Mouse (Mus musculus): ENCODE results near the gene Artn. TPM values are rescaled to one million over a fixed set of nuclear protein-coding genes. Genes with fewer than 3 reads are reported as not detected.

Artn gene
- polyA plus RNA-seq, 1 experiment from 2014 or later: 3.0 TPM

- Histone ChIP-seq H3K4me1 (ENCODE audit: insufficient read depth, low read length) (peaks cover 29% of the 10 kb centered on the region), H3K27me3 (ENCODE audit: insufficient read depth, low read length) (no peaks in the 10 kb centered on the region), H3K4me3 (ENCODE audit: low read length) (peak overlapping the region; percentile 87), H3K27ac (ENCODE audit: low read length) (no peak overlapping the region), H3K36me3 (ENCODE audit: insufficient read depth, low read length) (peaks cover 12% of the 10 kb centered on the region), H3K9me3 (ENCODE audit: low read length) (no peaks in the 10 kb centered on the region), H3K4me2 (replicated peaks; ENCODE audit: low read depth, low read length) (peak overlapping the region; percentile 99), H3K9ac (replicated peaks; ENCODE audit: low read length) (peak overlapping the region; percentile 85)
- ATAC-seq (ENCODE audit: low FRiP score, low TSS enrichment): peak; percentile 14
- 17% methylated on average over 8 of the region's 8 CpGs for WGBS
Observed at GRCm38 (mm10) chr4:117914031-117914430, 15.5 kb downstream of the Artn start.

GRCm38 (mm10) chr4:117913421-117913820 is 16.1 kb downstream of the Artn start:
- ATAC-seq (ENCODE audit: low FRiP score, low TSS enrichment): no peak
- Histone ChIP-seq H3K9ac (replicated peaks; ENCODE audit: low read length) (0 out of 2 replicates have a peak overlapping the region, but pooled peaks have one; percentile 85), H3K9me3 (ENCODE audit: low read length) (no peaks in the 10 kb centered on the region), H3K4me3 (ENCODE audit: low read length) (peak overlapping the region; percentile 87), H3K27me3 (ENCODE audit: insufficient read depth, low read length) (no peaks in the 10 kb centered on the region), H3K27ac (ENCODE audit: low read length) (no peak overlapping the region), H3K36me3 (ENCODE audit: insufficient read depth, low read length) (peaks cover 12% of the 10 kb centered on the region), H3K4me1 (ENCODE audit: insufficient read depth, low read length) (peaks cover 33% of the 10 kb centered on the region), H3K4me2 (replicated peaks; ENCODE audit: low read depth, low read length) (peak overlapping the region; percentile 99)
- 59% methylated on average over 3 of the region's 3 CpGs for WGBS

GRCm38 (mm10) chr4:117912685-117913273 is 16.8 kb downstream of the Artn start:
- WGBS: 45% methylated on average over 7 of the region's 7 CpGs
- H3K9ac ChIP-seq (replicated peaks; ENCODE audit: low read length): no peak overlapping the region
- no peak for ATAC-seq (ENCODE audit: low FRiP score, low TSS enrichment)
- H3K27ac ChIP-seq (ENCODE audit: low read length): no peak overlapping the region
- H3K9me3 ChIP-seq (ENCODE audit: low read length): no peaks in the 10 kb centered on the region
- no peak overlapping the region for H3K4me3 ChIP-seq (ENCODE audit: low read length)
- H3K36me3 ChIP-seq (ENCODE audit: insufficient read depth, low read length): peaks cover 12% of the 10 kb centered on the region
- no peaks in the 10 kb centered on the region for H3K27me3 ChIP-seq (ENCODE audit: insufficient read depth, low read length)
- peaks cover 33% of the 10 kb centered on the region for H3K4me1 ChIP-seq (ENCODE audit: insufficient read depth, low read length)
- H3K4me2 ChIP-seq (replicated peaks; ENCODE audit: low read depth, low read length): no peak overlapping the region

GRCm38 (mm10) chr4:117912131-117912561 is 17.4 kb downstream of the Artn start:
- H3K4me2 ChIP-seq (replicated peaks; ENCODE audit: low read depth, low read length): no peak overlapping the region
- H3K36me3 ChIP-seq (ENCODE audit: insufficient read depth, low read length): peaks cover 12% of the 10 kb centered on the region
- no peak for ATAC-seq (ENCODE audit: low FRiP score, low TSS enrichment)
- WGBS: 95% methylated on average over 13 of the region's 13 CpGs
- no peak overlapping the region for H3K4me3 ChIP-seq (ENCODE audit: low read length)
- no peaks in the 10 kb centered on the region for H3K9me3 ChIP-seq (ENCODE audit: low read length)
- no peaks in the 10 kb centered on the region for H3K27me3 ChIP-seq (ENCODE audit: insufficient read depth, low read length)
- no peak overlapping the region for H3K9ac ChIP-seq (replicated peaks; ENCODE audit: low read length)
- no peak overlapping the region for H3K27ac ChIP-seq (ENCODE audit: low read length)
- H3K4me1 ChIP-seq (ENCODE audit: insufficient read depth, low read length): peaks cover 33% of the 10 kb centered on the region

- no peak for ATAC-seq (ENCODE audit: low FRiP score, low TSS enrichment)
- WGBS: 75% methylated on average over 8 of the region's 8 CpGs
- H3K27me3 ChIP-seq (ENCODE audit: insufficient read depth, low read length): no peaks in the 10 kb centered on the region
- H3K4me2 ChIP-seq (replicated peaks; ENCODE audit: low read depth, low read length): no peak overlapping the region
- no peak overlapping the region for H3K27ac ChIP-seq (ENCODE audit: low read length)
- H3K9ac ChIP-seq (replicated peaks; ENCODE audit: low read length): no peak overlapping the region
- H3K4me1 ChIP-seq (ENCODE audit: insufficient read depth, low read length): peaks cover 19% of the 10 kb centered on the region
- no peaks in the 10 kb centered on the region for H3K9me3 ChIP-seq (ENCODE audit: low read length)
- peaks cover 26% of the 10 kb centered on the region for H3K36me3 ChIP-seq (ENCODE audit: insufficient read depth, low read length)
- H3K4me3 ChIP-seq (ENCODE audit: low read length): no peak overlapping the region
Observed at GRCm38 (mm10) chr4:117908834-117909453, 20.6 kb downstream of the Artn start.

- H3K36me3 ChIP-seq (ENCODE audit: insufficient read depth, low read length): peaks cover 42% of the 10 kb centered on the region
Observed at GRCm38 (mm10) chr4:117906196-117906595, 23.4 kb downstream of the Artn start.

GRCm38 (mm10) chr4:117904761-117905160 is 24.8 kb downstream of the Artn start:
- Histone ChIP-seq H3K4me1 (ENCODE audit: insufficient read depth, low read length) (0 out of 2 replicates have a peak, but pooled peaks cover 4% of the 10 kb centered on the region), H3K9me3 (ENCODE audit: low read length) (no peaks in the 10 kb centered on the region), H3K27ac (ENCODE audit: low read length) (no peak overlapping the region), H3K9ac (replicated peaks; ENCODE audit: low read length) (no peak overlapping the region), H3K27me3 (ENCODE audit: insufficient read depth, low read length) (no peaks in the 10 kb centered on the region), H3K4me2 (replicated peaks; ENCODE audit: low read depth, low read length) (no peak overlapping the region), H3K4me3 (ENCODE audit: low read length) (no peak overlapping the region), H3K36me3 (ENCODE audit: insufficient read depth, low read length) (peaks cover 53% of the 10 kb centered on the region)
- WGBS: 94% methylated on average over 8 of the region's 8 CpGs
- no peak for ATAC-seq (ENCODE audit: low FRiP score, low TSS enrichment)

More at GRCm38 (mm10) chr4:117906196-117906595, 23.4 kb downstream of the Artn start:
- WGBS: 79% methylated on average over 3 of the region's 3 CpGs
- 0 out of 2 replicates have a peak, but pooled peaks cover 4% of the 10 kb centered on the region for H3K4me1 ChIP-seq (ENCODE audit: insufficient read depth, low read length)
- H3K4me2 ChIP-seq (replicated peaks; ENCODE audit: low read depth, low read length): no peak overlapping the region
- no peak for ATAC-seq (ENCODE audit: low FRiP score, low TSS enrichment)
- no peak overlapping the region for H3K4me3 ChIP-seq (ENCODE audit: low read length)
- no peak overlapping the region for H3K9ac ChIP-seq (replicated peaks; ENCODE audit: low read length)
- no peak overlapping the region for H3K27ac ChIP-seq (ENCODE audit: low read length)
- H3K27me3 ChIP-seq (ENCODE audit: insufficient read depth, low read length): no peaks in the 10 kb centered on the region
- no peaks in the 10 kb centered on the region for H3K9me3 ChIP-seq (ENCODE audit: low read length)

- no peaks in the 10 kb centered on the region for H3K9me3 ChIP-seq (ENCODE audit: low read length)
- H3K4me1 ChIP-seq (ENCODE audit: insufficient read depth, low read length): 0 out of 2 replicates have a peak, but pooled peaks cover 4% of the 10 kb centered on the region
- WGBS: 93% methylated on average over 10 of the region's 10 CpGs
- H3K36me3 ChIP-seq (ENCODE audit: insufficient read depth, low read length): peaks cover 59% of the 10 kb centered on the region
- H3K9ac ChIP-seq (replicated peaks; ENCODE audit: low read length): no peak overlapping the region
- no peak overlapping the region for H3K4me2 ChIP-seq (replicated peaks; ENCODE audit: low read depth, low read length)
- ATAC-seq (ENCODE audit: low FRiP score, low TSS enrichment): no peak
- H3K27ac ChIP-seq (ENCODE audit: low read length): no peak overlapping the region
- no peak overlapping the region for H3K4me3 ChIP-seq (ENCODE audit: low read length)
- H3K27me3 ChIP-seq (ENCODE audit: insufficient read depth, low read length): no peaks in the 10 kb centered on the region
Observed at GRCm38 (mm10) chr4:117904094-117904493, 25.5 kb downstream of the Artn start.

GRCm38 (mm10) chr4:117898111-117898510 is 31.5 kb downstream of the Artn start:
- no peak for ATAC-seq (ENCODE audit: low FRiP score, low TSS enrichment)
- Histone ChIP-seq H3K27ac (ENCODE audit: low read length) (no peak overlapping the region), H3K4me3 (ENCODE audit: low read length) (no peak overlapping the region), H3K4me2 (replicated peaks; ENCODE audit: low read depth, low read length) (no peak overlapping the region), H3K4me1 (ENCODE audit: insufficient read depth, low read length) (no peaks in the 10 kb centered on the region), H3K9ac (replicated peaks; ENCODE audit: low read length) (no peak overlapping the region), H3K27me3 (ENCODE audit: insufficient read depth, low read length) (no peaks in the 10 kb centered on the region), H3K36me3 (ENCODE audit: insufficient read depth, low read length) (peaks cover 61% of the 10 kb centered on the region), H3K9me3 (ENCODE audit: low read length) (no peaks in the 10 kb centered on the region)
- 87% methylated on average over 3 of the region's 3 CpGs for WGBS

GRCm38 (mm10) chr4:117896031-117896430 is 33.5 kb downstream of the Artn start:
- H3K36me3 ChIP-seq (ENCODE audit: insufficient read depth, low read length): peaks cover 41% of the 10 kb centered on the region
- peaks cover 3% of the 10 kb centered on the region for H3K4me1 ChIP-seq (ENCODE audit: insufficient read depth, low read length)
- no peak overlapping the region for H3K4me3 ChIP-seq (ENCODE audit: low read length)
- ATAC-seq (ENCODE audit: low FRiP score, low TSS enrichment): no peak
- no peaks in the 10 kb centered on the region for H3K27me3 ChIP-seq (ENCODE audit: insufficient read depth, low read length)
- no peak overlapping the region for H3K9ac ChIP-seq (replicated peaks; ENCODE audit: low read length)
- WGBS: 98% methylated on average over 6 of the region's 6 CpGs
- H3K27ac ChIP-seq (ENCODE audit: low read length): no peak overlapping the region
- H3K9me3 ChIP-seq (ENCODE audit: low read length): no peaks in the 10 kb centered on the region
- no peak overlapping the region for H3K4me2 ChIP-seq (replicated peaks; ENCODE audit: low read depth, low read length)
